Mouse (Mus musculus): ENCODE measurements around the gene Tectb. TPM values are rescaled to one million over a fixed set of nuclear protein-coding genes. Genes with fewer than 3 reads are reported as not detected.

The Tectb gene
- total RNA-seq, 1 experiment from 2014 or later: 0.78 TPM

DNA sequence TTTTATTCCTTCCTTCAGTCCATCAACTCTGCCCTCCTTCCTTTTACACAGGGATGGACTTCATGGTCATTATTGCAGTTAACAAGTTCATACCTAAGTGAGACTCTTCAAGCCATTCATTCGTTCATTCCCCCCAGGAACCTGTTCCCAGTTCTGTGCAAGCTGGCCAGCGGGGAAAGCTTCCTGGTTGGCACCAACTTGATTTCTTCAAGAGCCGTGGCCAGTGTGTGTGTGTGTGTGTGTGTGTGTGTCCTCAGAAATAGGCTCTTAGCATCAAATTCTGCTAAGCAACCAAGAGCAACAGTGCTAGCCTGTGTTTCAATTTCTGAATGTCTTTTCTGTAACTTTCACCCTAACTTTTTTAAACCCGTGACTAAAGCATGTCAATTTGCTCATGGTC, 14.6 kb upstream of the Tectb start:
- DNase-seq: peak; percentile 28

GRCm38 (mm10) chr19:55166741-55167140, 13.8 kb upstream of the Tectb start:
- DNase-seq: no peak

GRCm38 (mm10) chr19:55167741-55168140, 12.8 kb upstream of the Tectb start:
- no peak for DNase-seq

DNA sequence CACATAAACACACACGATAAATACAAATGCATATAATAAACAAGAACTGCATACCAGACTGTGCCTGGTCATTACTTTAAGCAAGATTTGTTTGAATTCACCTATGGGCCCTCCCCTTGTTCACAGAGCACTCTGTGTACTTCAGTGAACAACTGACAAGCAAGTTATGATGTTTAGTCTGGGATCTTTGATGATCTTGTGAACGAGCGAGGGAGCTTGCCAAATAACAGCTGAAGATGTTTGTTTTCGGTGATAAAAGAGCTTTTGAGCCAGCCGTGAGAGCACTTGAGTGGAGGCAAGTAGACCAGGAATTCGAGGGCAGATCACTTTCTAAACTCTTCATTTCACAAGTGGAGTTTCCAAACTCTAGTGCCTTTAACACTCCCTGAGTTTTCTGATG, 12.2 kb upstream of the Tectb start:
- DNase-seq: no peak

GRCm38 (mm10) chr19:55169236-55169729, 11.2 kb upstream of the Tectb start:
- DNase-seq: peak; percentile 30

DNA sequence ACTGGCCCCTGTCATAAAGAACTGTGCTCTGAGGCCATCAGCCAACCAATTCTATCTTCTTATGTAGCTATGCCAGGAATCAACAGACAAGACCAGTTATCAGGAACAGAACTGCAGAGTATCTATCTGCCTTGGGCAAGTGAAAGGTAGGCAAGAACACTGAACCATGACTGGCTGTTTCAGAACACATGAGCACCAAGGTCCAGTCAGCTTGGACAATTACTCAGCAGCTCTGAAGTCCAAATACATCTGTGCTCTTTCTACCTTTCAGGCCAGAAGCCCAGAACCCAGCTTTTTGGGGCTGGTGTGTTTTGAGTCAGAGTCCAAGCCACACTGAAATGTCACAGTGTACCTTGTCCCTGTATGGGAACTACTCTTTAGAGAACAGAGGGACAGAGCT, 10.1 kb upstream of the Tectb start:
- DNase-seq: no peak

GRCm38 (mm10) chr19:55171585-55171984, 8.9 kb upstream of the Tectb start:
- no peak for DNase-seq

DNA sequence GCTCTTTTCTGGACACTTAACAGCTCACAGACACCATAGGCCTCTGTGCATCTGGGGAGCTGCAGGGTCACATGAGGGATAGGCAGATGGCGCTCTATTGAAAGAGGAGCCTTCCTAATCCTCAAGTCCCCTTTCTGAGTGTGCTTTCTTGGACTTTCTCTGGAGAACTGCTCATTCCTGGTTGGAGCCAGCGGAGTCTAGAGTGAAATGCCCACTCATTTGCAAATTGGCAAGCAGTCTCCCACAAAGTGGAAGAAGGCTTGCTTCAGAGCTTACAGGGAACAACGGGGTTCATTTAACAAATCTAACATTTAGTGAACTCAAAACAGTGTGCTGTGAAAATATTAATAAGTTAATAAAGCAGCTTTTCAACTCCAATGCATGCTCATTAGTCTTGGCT, 3.4 kb upstream of the Tectb start:
- no peak for DNase-seq

DNA sequence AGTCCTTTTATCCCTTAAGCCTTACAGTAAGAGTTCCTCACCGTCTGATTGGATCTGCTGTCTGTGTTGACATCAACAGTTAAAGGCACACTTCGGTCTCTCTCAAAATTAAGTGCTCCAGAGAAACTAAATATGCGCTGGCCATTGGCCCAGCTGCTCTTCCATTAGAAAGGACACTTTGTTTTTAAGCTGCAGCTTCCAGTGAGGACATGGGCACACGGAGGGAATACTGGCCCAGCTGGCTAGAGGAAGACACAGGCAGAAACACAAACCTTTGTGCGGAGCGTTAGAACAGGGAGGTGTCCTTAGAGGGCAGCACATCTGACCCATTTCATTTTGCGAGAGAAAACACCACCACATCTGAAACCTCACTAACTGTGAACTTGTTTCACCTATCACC, 3.9 kb downstream of the Tectb start:
- DNase-seq: no peak

- DNase-seq: no peak
Measured at GRCm38 (mm10) chr19:55185074-55185473, 4.5 kb downstream of the Tectb start.

DNA sequence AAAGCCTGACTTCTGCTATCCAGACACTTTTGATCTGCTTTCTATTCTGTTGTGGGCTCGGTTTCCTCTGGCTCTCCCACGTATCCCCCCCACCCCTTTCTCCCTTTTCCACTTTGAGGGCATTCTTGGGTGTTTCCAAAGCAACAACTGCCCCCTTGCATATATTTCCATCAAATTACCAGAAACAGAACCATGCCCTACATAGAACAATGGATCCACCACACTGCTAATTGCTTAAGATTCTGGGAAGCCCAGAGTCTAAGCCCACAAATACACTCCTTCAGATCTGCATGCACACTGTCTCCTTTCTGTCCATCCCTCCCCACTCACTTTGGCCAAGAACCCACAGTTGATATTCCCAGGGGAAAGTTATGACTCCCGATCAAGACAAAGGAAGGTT, 5.1 kb downstream of the Tectb start:
- no peak for DNase-seq

DNA sequence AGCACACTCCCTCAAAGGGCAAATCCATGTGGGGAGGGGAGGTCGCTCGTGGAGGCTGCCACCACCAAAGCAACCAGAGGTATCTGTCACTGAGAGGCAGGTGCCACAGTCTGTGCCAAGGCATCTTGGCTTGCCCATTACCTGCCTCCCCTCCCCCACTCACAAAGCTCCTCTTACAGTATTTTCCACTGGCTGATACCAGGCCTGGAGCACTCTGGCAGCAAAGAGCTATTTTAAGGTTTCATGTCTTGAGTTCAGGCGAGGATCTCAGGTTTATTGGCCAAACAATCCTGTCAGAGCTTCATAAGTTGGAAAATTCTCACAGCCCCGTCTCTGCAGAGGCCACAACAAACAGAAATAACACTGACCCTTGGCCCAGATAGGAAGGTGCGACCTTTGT, 9.5 kb downstream of the Tectb start:
- no peak for DNase-seq

GRCm38 (mm10) chr19:55191596-55191995, 11.1 kb downstream of the Tectb start:
- no peak for DNase-seq

DNA sequence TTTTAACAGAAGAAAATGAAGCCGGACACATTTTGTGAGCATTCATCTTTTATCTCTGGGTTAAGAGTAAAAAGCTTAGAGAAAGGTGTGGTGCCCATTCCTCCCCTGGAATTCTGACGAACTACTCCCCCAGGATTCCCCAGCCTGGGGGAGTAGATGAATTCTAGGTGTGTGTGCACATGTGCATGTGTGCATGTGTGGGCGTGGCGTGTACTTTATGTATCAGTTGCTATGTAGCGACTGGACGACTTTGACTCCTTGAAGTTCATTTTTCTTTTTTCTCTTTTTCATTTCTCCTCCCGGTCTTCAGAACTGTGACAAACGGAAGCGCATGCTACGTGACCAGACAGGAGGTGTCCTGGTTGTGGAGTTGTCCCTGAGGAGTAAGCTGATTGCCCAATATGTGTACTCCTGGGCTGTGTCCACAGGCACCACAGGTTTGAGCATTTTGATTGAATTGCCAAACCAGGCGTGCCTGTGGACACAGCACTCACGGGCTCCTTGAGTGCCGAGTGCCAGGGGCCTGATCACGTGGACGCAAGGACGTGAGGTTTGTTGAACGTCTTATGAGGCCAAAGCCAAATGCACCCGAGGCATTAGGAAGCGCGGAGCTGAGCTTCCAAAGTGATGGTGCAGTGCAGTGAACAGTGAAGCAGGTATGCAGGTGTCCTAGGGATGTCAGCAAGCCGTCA, 11.9 kb downstream of the Tectb start:
- peak; percentile 60 for DNase-seq

DNA sequence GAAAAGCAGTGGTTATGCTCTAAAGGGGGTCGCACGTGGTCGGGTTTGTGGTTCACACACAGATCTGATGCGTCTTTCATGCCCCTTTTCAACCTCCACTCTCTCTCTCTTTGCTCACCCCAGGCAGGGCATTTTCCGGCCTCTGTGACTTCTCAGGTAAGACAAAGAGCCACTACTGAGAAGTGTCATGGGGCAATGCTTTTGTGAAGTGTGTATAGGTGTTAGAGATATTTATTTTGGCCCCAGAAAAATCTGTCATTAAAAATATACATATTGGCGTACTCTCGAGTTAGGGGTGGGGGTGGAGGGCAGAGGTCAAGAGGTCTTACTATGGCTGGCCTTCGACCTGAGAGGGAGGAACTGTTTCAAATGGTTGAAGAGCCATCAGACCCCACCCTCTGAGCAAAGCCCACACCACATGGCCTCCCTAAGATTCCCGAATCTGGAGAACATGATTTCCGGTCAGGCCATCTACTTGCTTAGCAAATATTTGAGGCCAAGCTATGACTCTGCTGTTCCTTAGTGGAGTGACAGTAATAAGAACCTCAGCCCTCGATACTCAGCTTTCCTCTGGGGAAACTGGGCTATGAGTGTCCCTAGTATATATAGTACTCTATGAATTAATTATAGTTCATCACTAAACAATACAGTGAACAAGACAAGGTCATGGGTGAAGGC, 13.3 kb downstream of the Tectb start:
- no peak for DNase-seq

DNA sequence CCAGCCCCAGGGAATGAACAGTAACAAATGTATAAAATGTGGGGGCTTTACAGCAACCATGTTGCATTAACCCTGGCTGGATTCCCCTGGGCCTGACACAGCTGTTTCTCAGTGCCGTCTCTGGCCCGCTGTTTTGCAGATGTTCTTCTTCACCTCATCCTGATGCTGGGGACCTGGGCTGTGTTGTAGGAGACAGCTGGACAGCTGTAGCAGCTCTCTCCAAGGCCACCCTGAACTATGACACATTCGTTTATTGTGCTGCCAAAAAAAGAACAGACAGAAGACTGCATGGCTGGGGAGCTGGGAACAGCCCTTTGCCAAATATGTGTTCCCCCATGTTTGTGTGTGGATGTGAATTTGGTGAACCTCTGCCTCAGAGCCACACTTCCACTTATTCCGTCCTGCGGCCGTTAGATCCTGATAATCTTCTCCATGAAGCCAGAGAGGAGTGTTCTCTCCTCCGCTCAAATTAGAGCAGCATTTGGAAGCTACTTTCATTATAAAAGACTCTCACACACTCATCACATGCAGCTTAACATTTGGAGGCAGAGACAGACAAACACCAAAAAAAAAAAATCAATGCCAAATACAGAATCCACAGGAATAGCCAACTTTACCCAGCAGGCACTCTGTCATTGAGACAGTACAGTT, 14.1 kb downstream of the Tectb start:
- peak; percentile 76 for DNase-seq

GRCm38 (mm10) chr19:55195574-55195973, 15.0 kb downstream of the Tectb start:
- peak; percentile 68 for DNase-seq

- peak; percentile 83 for DNase-seq
Measured at GRCm38 (mm10) chr19:55198303-55198702, 17.8 kb downstream of the Tectb start.

DNA sequence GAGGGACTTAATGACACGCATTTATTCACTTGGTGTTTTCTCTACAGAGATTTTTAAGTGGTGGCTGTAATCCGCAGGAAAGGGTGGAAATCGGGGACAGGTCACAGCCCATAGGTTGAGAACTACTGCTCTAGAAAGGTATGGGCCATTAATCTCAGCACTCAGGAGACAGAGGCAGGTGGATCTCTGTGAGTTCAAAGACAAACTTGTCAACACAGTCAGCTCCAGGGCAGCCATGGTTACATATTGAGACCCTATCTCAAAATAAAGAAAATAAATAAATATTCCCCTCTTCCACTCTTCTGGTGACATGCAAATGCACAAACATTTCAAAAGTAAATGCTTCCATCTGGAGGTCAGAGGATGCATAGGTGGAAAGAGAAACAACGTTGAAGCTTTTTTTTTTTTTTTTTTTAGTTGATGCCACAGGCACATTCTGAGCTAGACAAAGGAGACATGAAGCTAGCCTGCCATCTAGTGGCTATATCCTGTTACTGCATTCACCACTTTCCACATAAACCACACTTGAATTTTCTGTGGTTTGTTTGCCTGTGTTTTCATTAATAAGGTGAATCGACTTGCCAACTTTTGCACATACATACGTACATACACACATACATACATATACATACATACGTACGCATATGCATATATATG, 26.1 kb downstream of the Tectb start:
- DNase-seq: peak; percentile 65

DNA sequence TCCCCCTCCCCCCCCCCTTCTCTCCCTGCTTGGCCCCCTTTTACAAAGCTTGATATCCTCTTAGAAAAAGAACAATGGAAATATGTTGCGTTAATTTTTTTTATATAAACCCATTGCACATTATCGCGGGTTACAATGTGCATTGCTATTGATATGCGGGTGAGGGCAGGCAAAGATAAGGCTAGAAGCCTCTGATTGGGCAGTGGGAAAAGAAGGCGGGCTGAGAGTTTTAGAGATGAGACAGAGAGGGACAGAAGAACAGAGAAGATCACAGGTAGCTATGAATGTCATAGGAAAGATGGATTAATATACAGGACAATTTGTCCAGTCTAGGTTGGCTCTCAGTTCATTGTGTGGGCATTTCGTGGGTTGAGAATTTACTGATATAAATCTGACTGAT, 26.7 kb downstream of the Tectb start:
- DNase-seq: no peak

- no peak for DNase-seq
Measured at GRCm38 (mm10) chr19:55207746-55208538, 27.4 kb downstream of the Tectb start.

- no peak for DNase-seq
Measured at GRCm38 (mm10) chr19:55208654-55209053, 28.1 kb downstream of the Tectb start.

Data from adrenal gland, postnatal 14 days (tissue).